Mouse (Mus musculus) kidney, adult 2 months (tissue): ENCODE data around the gene Mrps18b. TPM values are rescaled to one million over a fixed set of nuclear protein-coding genes. Genes with fewer than 3 reads are reported as not detected.

Experiments
- DNase-seq: peaks from one replicate; pipeline ENCODE4 v3.0.0; 2021
- H3K27ac ChIP-seq: fragments of 200-500 bp; 2 replicates; pipeline ENCODE4 v1.5.1; 2012; ENCODE audit warnings: low read depth, low read length, control low read depth, inconsistent platforms; ENCODE audit not compliant: insufficient read depth
- H3K27me3 ChIP-seq: fragments of 200-500 bp; replicated peaks from 2 replicates; pipeline ENCODE4 v1.6.1; 2012; ENCODE audit warnings: mild to moderate bottlenecking, moderate library complexity, low read length, inconsistent platforms; ENCODE audit not compliant: control insufficient read depth, insufficient read depth
- H3K36me3 ChIP-seq: fragments of 200-500 bp; 2 replicates; pipeline ENCODE4 v1.6.1; 2012; ENCODE audit warnings: mild to moderate bottlenecking, moderate library complexity, low read length, inconsistent platforms; ENCODE audit not compliant: control insufficient read depth, insufficient read depth
- H3K4me1 ChIP-seq: fragments of 200-500 bp; 2 replicates; pipeline ENCODE4 v1.6.1; 2011; ENCODE audit warnings: low read length; ENCODE audit not compliant: control insufficient read depth, insufficient read depth
- H3K4me3 ChIP-seq: fragments of 200-500 bp; 2 replicates; pipeline ENCODE4 v1.5.1; 2011; ENCODE audit warnings: mild to moderate bottlenecking, low read depth, low read length, control low read depth; ENCODE audit not compliant: insufficient read depth
- CTCF ChIP-seq: fragments of 200-500 bp; conservative IDR thresholded peaks from 2 replicates; pipeline ENCODE4 v1.5.1; 2011; ENCODE audit warnings: low read depth, mild to moderate bottlenecking, control low read depth, low read length, moderate library complexity, mixed read lengths; ENCODE audit not compliant: insufficient read depth, insufficient read length
- POLR2A ChIP-seq: fragments of 200-500 bp; IDR thresholded peaks from one replicate; pipeline ENCODE4 v1.6.1; 2011; ENCODE audit warnings: low read depth, low read length, control low read depth
- WGBS: fragments of 180-500 bp; shearing (Covaris S2); methylation state at CpG from one replicate; pipeline ENCODE4 v1.1.7; 2018; 5-methylcytosine and 5-hydroxymethylcytosine counted together
- polyA plus RNA-seq: library from polyadenylated mRNA; depleted of rRNA; stranded (reverse); fragments of >200 nt; gene quantifications from 2 replicates; pipeline ENCODE4 v1.2.3, GENCODE M21; 2012

Mrps18b gene
- polyA plus RNA-seq, 1 experiment: 91.4 TPM

DNA sequence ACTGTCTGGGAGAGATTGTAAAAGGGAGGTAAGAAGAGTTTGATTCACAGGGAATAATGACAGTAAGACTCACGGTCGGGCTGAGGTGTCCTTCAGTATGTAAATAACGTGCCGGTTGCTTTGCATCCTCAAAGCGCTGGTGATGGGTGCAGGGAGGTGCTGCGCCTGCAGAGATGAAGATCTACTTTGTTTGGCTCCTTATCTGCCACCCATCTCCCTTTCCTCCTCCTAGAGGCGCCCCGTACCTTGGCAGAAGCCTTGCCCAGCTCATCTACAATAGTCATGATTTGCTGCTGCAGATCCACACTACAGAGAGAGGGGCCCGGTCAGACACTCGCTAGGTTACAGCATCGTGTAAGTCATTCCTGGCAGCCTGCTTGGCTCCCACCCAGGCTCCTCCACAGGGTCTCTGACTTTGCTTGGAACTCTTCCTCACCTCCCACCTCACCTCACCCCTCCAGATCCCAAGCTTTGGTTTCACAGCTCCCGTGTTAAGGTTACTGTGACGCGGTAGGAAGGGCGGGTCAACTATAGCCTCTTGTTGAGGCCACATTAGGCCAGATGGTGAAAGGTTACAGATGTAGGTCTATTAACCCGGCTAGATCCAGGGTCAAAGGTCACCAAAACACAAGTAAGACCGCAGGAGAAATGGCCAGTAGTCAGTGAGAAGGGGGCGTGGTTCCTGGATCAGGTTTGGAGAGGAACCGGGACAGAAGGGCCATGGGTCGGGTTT lies 6.8 kb downstream of the Mrps18b start:
- H3K27ac ChIP-seq: peak overlapping the region; percentile 14; the same call in 1 of the 2 replicates
- WGBS: 13% methylated on average over 20 of the region's 20 CpGs
- no peak for TF ChIP-seq POLR2A
- no peak for TF ChIP-seq CTCF
- no peak for DNase-seq
- H3K4me1 ChIP-seq: peaks cover under 1% of the 10 kb centered on the region; the same call in 1 of the 2 replicates
- H3K27me3 ChIP-seq: no peaks in the 10 kb centered on the region
- H3K36me3 ChIP-seq: no peaks in the 10 kb centered on the region
- H3K4me3 ChIP-seq: peak overlapping the region; percentile 58

DNA sequence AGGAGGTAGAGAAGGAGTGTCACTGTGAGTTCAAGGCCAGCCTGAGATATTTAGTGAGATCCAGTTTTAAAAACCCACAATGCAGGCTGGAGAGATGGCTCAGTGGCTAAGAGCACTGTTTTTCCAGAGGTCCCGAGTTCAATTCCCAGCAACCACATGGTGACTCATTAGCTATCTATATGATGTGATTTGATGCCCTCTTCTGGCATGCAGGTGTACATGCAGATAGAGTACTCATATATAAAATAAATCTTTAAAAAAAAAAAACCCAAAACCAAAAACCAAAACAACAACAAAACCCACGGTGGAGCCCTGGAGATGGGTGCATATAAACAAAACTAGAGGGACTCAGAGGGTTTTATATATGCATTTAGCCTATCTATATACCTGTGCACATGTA lies 8.6 kb downstream of the Mrps18b start:
- TF ChIP-seq POLR2A: no peak
- TF ChIP-seq CTCF: no peak
- Histone ChIP-seq H3K36me3 (no peaks in the 10 kb centered on the region), H3K4me3 (no peak overlapping the region), H3K27me3 (no peaks in the 10 kb centered on the region), H3K27ac (no peak overlapping the region), H3K4me1 (peaks cover 11% of the 10 kb centered on the region; the same call in 1 of the 2 replicates)
- WGBS: 68% methylated on average over 2 of the region's 2 CpGs
- no peak for DNase-seq

DNA sequence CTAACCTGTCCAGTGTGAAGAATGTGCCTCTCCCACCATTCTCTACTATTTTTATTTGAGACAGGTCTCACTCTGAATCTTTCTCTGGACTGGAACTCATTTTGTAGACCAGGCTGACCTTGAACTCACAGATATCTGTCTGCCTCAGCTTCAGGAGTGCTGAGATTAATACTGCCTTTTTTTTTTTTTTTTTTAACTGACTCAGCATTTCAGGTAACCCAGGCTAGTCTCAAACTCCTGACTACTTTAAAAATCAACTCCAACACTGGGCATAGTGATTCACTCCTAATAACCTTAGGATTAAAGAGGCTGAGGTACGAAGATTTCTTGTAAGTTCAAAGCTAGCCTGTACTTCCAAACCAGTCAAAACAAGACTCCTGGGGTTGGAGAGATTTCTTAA lies 10.6 kb downstream of the Mrps18b start:
- peaks cover 11% of the 10 kb centered on the region; the same call in 1 of the 2 replicates for H3K4me1 ChIP-seq
- TF ChIP-seq POLR2A: no peak
- no peak for TF ChIP-seq CTCF
- WGBS: 91% methylated on average over 1 of the region's 1 CpGs
- H3K4me3 ChIP-seq: no peak overlapping the region
- H3K36me3 ChIP-seq: no peaks in the 10 kb centered on the region
- H3K27ac ChIP-seq: no peak overlapping the region
- DNase-seq: no peak
- no peaks in the 10 kb centered on the region for H3K27me3 ChIP-seq

DNA sequence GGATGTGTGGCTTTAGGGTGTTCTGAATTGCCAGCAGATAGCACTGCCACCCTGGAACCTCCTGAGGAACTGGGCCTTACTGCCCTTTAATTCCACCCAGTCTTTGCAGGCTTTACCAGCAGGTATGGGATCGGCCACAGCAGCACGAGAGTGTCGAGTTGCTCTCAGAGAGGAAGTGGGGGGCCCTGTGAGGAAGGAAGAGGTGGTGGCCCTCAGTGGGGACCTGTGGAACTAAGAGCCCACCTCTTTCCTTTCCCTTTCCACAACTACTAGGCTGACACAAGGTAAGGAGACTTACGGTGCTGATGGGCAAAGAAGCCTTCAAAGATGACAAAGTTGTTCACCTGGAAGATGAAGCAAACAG lies 12.2 kb downstream of the Mrps18b start:
- H3K36me3 ChIP-seq: no peaks in the 10 kb centered on the region
- H3K27ac ChIP-seq: peak overlapping the region; percentile 6; the same call in 1 of the 2 replicates
- no peak for DNase-seq
- H3K27me3 ChIP-seq: no peaks in the 10 kb centered on the region
- 51% methylated on average over 4 of the region's 4 CpGs for WGBS
- peaks cover 11% of the 10 kb centered on the region; the same call in 1 of the 2 replicates for H3K4me1 ChIP-seq
- TF ChIP-seq POLR2A (no peak), CTCF (no peak)
- H3K4me3 ChIP-seq: no peak overlapping the region

DNA sequence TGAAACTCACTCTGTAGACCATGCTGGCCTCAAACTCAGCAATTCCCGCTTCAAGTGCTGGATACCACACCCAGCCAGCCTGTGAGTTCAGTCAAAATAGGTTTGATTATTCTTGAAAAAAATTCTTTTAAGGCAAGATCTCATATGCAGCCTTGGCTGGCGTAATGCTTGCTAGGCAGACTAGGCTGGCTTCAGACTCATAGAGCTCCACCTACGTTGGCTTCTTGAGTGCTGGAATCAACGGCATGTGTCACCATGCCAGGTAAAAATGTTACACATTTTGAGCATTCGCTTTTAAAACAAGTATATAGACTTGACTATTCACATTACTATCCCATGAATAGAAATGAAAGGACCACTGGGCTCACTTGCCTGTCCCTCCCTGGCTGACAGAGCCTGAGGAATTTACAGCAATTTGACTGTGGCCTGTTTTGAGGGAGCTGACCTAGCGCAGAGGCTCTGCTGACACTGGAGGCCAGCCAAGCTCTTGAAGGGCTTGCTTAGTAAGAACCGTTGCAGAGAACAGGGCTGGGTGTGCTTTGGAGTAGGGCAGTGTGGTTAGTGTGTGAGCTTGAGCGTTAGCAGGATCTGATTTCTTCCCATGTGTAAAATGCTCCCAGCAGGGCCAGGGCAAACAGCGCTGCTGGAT lies 12.7 kb downstream of the Mrps18b start:
- H3K36me3 ChIP-seq: no peaks in the 10 kb centered on the region
- WGBS: 50% methylated on average over 9 of the region's 9 CpGs
- DNase-seq: peak; percentile 80

DNA sequence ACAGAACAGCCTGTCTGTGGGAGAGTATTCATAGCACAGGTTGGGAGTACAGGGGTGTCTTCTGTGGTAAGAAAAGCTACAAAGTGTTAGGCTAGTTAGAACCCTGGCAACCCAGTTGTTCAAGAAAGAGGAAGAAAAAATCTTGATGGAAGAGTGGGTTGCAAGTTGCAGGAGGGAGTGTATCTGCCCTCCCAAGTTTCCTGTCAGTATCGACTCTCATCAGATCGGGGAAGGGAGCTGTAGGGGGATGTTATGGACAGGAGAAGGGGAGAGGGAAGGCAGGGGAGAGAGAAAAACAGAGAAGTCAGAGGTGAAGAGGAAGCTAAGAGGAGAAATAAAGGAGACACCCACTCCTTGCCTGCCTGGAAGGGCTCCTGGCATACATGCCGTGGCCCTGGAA lies 15.6 kb downstream of the Mrps18b start:
- H3K4me1 ChIP-seq: peaks cover 18% of the 10 kb centered on the region; the same call in 1 of the 2 replicates
- no peak overlapping the region for H3K4me3 ChIP-seq
- no peak for TF ChIP-seq CTCF
- no peak for TF ChIP-seq POLR2A
- 76% methylated on average over 3 of the region's 3 CpGs for WGBS
- H3K36me3 ChIP-seq: no peaks in the 10 kb centered on the region
- H3K27ac ChIP-seq: no peak overlapping the region
- DNase-seq: no peak
- H3K27me3 ChIP-seq: no peaks in the 10 kb centered on the region

More for the DNA sequence above, 12.7 kb downstream of the Mrps18b start:
- no peak for TF ChIP-seq POLR2A
- TF ChIP-seq CTCF: no peak
- H3K27ac ChIP-seq: peak overlapping the region; percentile 6; the same call in 1 of the 2 replicates
- H3K4me1 ChIP-seq: peaks cover 11% of the 10 kb centered on the region; the same call in 1 of the 2 replicates
- no peak overlapping the region for H3K4me3 ChIP-seq
- no peaks in the 10 kb centered on the region for H3K27me3 ChIP-seq
